Mouse (Mus musculus) ES-E14 (cell line): ENCODE measurements around the gene Olfr1309. TPM values are rescaled to one million over a fixed set of nuclear protein-coding genes. Genes with fewer than 3 reads are reported as not detected.

Experiments used
- DNase-seq: peaks from one replicate; pipeline ENCODE4 v3.0.0-alpha.2; 2013; ENCODE audit warnings: low read depth, low spot score
- H3K27ac ChIP-seq: 2 replicates; pipeline ENCODE4 v1.5.1; 2012; ENCODE audit warnings: low read depth, mild to moderate bottlenecking, low read length, moderate library complexity, mixed read lengths; ENCODE audit not compliant: poor library complexity, insufficient read depth, severe bottlenecking
- H3K36me3 ChIP-seq: 2 replicates; pipeline ENCODE4 v1.6.1; 2012; ENCODE audit warnings: mild to moderate bottlenecking, low read length, moderate library complexity, mixed read lengths; ENCODE audit not compliant: control insufficient read depth, poor library complexity, insufficient read depth, severe bottlenecking
- H3K4me1 ChIP-seq, 2 experiments: fragments of 150-350 bp in 1 of 2; sonication (generic) in 1 of 2; 2 replicates each; pipeline ENCODE4 v1.6.1; 2012; ENCODE audit warnings: low read length in 2 of 2, mild to moderate bottlenecking in 1 of 2, mixed read lengths in 1 of 2; ENCODE audit not compliant: control insufficient read depth in 2 of 2, insufficient read depth in 2 of 2, poor library complexity in 1 of 2
- H3K4me3 ChIP-seq, 2 experiments: fragments of 150-350 bp in 1 of 2; sonication (generic) in 1 of 2; 2 replicates each; pipeline ENCODE4 v1.5.1; 2012; ENCODE audit warnings: low read length in 2 of 2, low read depth in 1 of 2, mild to moderate bottlenecking in 1 of 2, mixed read lengths in 1 of 2; ENCODE audit not compliant: insufficient read depth in 1 of 2, poor library complexity in 1 of 2, severe bottlenecking in 1 of 2
- H3K9ac ChIP-seq: 2 replicates; pipeline ENCODE4 v1.6.1; 2012; ENCODE audit warnings: low read depth, mild to moderate bottlenecking, low read length, mixed read lengths; ENCODE audit not compliant: poor library complexity, insufficient read depth, severe bottlenecking
- H3K9me3 ChIP-seq: fragments of 150-350 bp; sonication (generic); 2 replicates; pipeline ENCODE4 v1.6.1; 2012; ENCODE audit warnings: low read depth, mild to moderate bottlenecking, low read length; ENCODE audit not compliant: control insufficient read depth, insufficient read depth
- CHD2 ChIP-seq: IDR thresholded peaks from 2 replicates; pipeline ENCODE4 v1.6.1; 2014; ENCODE audit warnings: mild to moderate bottlenecking, low read depth, low read length, inconsistent platforms
- HCFC1 ChIP-seq: IDR thresholded peaks from 2 replicates; pipeline ENCODE4 v1.6.1; 2012; ENCODE audit warnings: low read length, inconsistent platforms, borderline replicate concordance; ENCODE audit not compliant: insufficient read depth
- MAFK ChIP-seq: IDR thresholded peaks from 2 replicates; pipeline ENCODE4 v1.6.1; 2014; ENCODE audit warnings: mild to moderate bottlenecking, low read depth, low read length, inconsistent platforms; ENCODE audit not compliant: insufficient read depth
- ZC3H11A ChIP-seq: IDR thresholded peaks from 2 replicates; pipeline ENCODE4 v1.6.1; 2012; ENCODE audit warnings: low read depth, mild to moderate bottlenecking, inconsistent platforms, low read length, borderline replicate concordance
- ZNF384 ChIP-seq: IDR thresholded peaks from 2 replicates; pipeline ENCODE4 v1.6.1; 2012; ENCODE audit warnings: low read depth, low read length, inconsistent platforms
- in situ Hi-C, 2 experiments: fragments of 600-800 bp; cut with MboI; formaldehyde crosslinking; loops; one replicate each; pipeline ENCODE4 v1.15.1; 2025; ENCODE audit warnings: low sequenced_read_pairs in 2 of 2, inconsistent platforms in 1 of 2; ENCODE audit not compliant: unreplicated experiment in 2 of 2
- total RNA-seq: library from RNA; depleted of rRNA; stranded (reverse); fragments of 300-350 nt; gene quantifications from 2 replicates; pipeline ENCODE4 v1.2.3, GENCODE M21; 2012; rRNA removed

Olfr1309 gene
- total RNA-seq, 1 experiment = not detected

- no peak for DNase-seq
- Histone ChIP-seq H3K36me3 (no peaks in the 10 kb centered on the region), H3K4me3 (no peak within 1 kb of the TSS), H3K27ac (no peak within 1 kb of the TSS), H3K9ac (no peak within 1 kb of the TSS), H3K4me1 (no peaks in the 10 kb centered on the region), H3K9me3 (no peaks in the 10 kb centered on the region)
- in situ Hi-C loops = no loop called here
- TF ChIP-seq ZC3H11A (no peak), CHD2 (no peak), ZNF384 (no peak)
These were observed 25.2 kb downstream of the Olfr1309 start, which contains the start of gene Olfr1308 for GRCm38 (mm10) chr2:111964844-111965243. Olfr1308 (minus strand) TSS chr2:111964944.

- TF ChIP-seq CHD2 = no peak
- TF ChIP-seq HCFC1 = no peak
- TF ChIP-seq ZNF384 = no peak
- TF ChIP-seq MAFK = no peak
- no peak for TF ChIP-seq ZC3H11A
- H3K27ac ChIP-seq = no peak within 1 kb of the TSS
- H3K9ac ChIP-seq = no peak within 1 kb of the TSS
- DNase-seq = no peak
- in situ Hi-C loops = no loop called here
- no peaks in the 10 kb centered on the region for H3K9me3 ChIP-seq
- H3K36me3 ChIP-seq = no peaks in the 10 kb centered on the region
- no peak within 1 kb of the TSS for H3K4me3 ChIP-seq
- H3K4me1 ChIP-seq = no peaks in the 10 kb centered on the region
These were observed 40.7 kb downstream of the Olfr1309 start, which contains the start of gene Olfr1307 for GRCm38 (mm10) chr2:111949340-111949739. Olfr1307 (minus strand) TSS chr2:111949440.

Other genes with a start within 250 kb of the Olfr1309 start
- not detected in 2 replicates for gene Olfr1301, start 239.3 kb downstream of the Olfr1309 start, total RNA-seq
- gene Olfr1302, start 212.9 kb downstream of the Olfr1309 start, total RNA-seq = not detected in 2 replicates
- gene Olfr1303, start 169.9 kb downstream of the Olfr1309 start, total RNA-seq = not detected in 2 replicates
- gene Olfr1305, start 113.1 kb downstream of the Olfr1309 start, total RNA-seq = not detected in 2 replicates
- gene Olfr1306, start 74.0 kb downstream of the Olfr1309 start, total RNA-seq = not detected in 2 replicates
- not detected in 2 replicates for gene Olfr1307, start 40.8 kb downstream of the Olfr1309 start, total RNA-seq
- gene Olfr1308, start 25.3 kb downstream of the Olfr1309 start, total RNA-seq = not detected in 2 replicates
- gene Olfr1310, start 22.4 kb upstream of the Olfr1309 start, total RNA-seq = not detected in 2 replicates
- gene Olfr1311, start 34.1 kb upstream of the Olfr1309 start, total RNA-seq = not detected in 2 replicates
- gene Olfr1312, start 60.0 kb upstream of the Olfr1309 start, total RNA-seq = not detected in 2 replicates
- not detected in 2 replicates for gene Olfr1313, start 87.6 kb upstream of the Olfr1309 start, total RNA-seq
- gene Olfr1314, start 106.5 kb upstream of the Olfr1309 start, total RNA-seq = not detected in 2 replicates
- gene Olfr1315-ps1, start 125.2 kb upstream of the Olfr1309 start, total RNA-seq = not detected in 2 replicates
- not detected in 2 replicates for gene Olfr1316, start 144.7 kb upstream of the Olfr1309 start, total RNA-seq
- not detected in 2 replicates for gene Olfr1317, start 150.0 kb upstream of the Olfr1309 start, total RNA-seq
- not detected in 2 replicates for gene Olfr1318, start 163.9 kb upstream of the Olfr1309 start, total RNA-seq
- 15.8 and 25.0 TPM in 2 replicates for gene Lpcat4, start 249.2 kb upstream of the Olfr1309 start, total RNA-seq